Mouse (Mus musculus): Measurements from ENCODE around the gene Szt2. TPM values are rescaled to one million over a fixed set of nuclear protein-coding genes. Genes with fewer than 3 reads are reported as not detected.
A peak's percentile ranks its signal among the peaks of the same experiment; 100 is the strongest.

Gene Szt2
- polyA plus RNA-seq, 1 experiment from 2014 or later = 4.8 TPM

DNA sequence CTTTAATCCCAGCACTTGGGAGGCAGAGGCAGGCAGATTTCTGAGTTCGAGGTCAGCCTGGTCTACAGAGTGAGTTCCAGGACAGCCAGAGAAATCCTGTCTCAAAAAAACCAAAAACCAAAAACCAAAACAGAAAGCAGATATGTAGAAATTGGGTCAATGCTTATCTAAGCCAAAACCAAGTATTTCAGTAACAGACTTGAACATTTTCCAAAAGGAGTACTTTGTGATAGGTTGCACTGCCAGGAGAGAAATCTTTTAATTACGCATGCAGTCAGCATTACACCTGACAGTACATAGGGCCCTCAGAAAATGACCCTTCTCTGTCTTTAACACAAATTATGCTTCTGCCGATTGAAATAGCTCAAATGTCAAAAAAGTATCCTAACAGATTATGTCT, 7.7 kb downstream of the Szt2 start:
- H3K4me1 ChIP-seq = peaks cover 25% of the 10 kb centered on the region
- H3K36me3 ChIP-seq = peaks cover 85% of the 10 kb centered on the region
- no peak overlapping the region for H3K27ac ChIP-seq
- no peaks in the 10 kb centered on the region for H3K9me3 ChIP-seq (replicated peaks)
- no peak overlapping the region for H3K4me3 ChIP-seq
- 84% methylated on average over 3 of the region's 3 CpGs for WGBS (ENCODE audit: insufficient replicate concordance)
- no peak overlapping the region for H3K9ac ChIP-seq
- peak overlapping the region; percentile 15; the same call in 1 of the 2 replicates for H3K4me2 ChIP-seq
- ATAC-seq = no peak
- no peaks in the 10 kb centered on the region for H3K27me3 ChIP-seq (replicated peaks)

DNA sequence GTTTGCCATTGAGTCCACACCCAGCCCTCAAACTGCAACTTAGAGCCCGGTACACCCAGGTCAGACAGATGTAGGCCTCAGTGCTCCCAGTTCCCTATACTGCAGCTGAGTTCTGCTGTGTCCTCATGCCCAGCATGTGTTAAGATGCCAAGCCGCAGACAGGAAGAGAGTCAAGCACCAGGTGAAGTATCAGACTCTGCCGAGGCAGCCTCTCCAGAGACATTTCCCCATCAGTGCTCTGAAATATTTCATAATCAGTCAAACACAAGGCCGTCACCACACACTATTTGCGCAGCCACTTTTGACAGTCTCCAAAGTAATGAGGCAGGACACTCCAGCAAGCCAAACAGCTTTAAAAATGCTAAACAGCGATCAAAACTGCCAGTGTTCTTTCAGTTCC, 10.7 kb downstream of the Szt2 start:
- Histone ChIP-seq H3K4me1 (peaks cover 22% of the 10 kb centered on the region), H3K4me3 (no peak overlapping the region), H3K27me3 (replicated peaks) (no peaks in the 10 kb centered on the region), H3K36me3 (peaks cover 96% of the 10 kb centered on the region), H3K4me2 (no peak overlapping the region), H3K27ac (no peak overlapping the region), H3K9me3 (replicated peaks) (no peaks in the 10 kb centered on the region), H3K9ac (no peak overlapping the region)
- WGBS (ENCODE audit: insufficient replicate concordance) = 84% methylated on average over 6 of the region's 6 CpGs
- ATAC-seq = no peak

DNA sequence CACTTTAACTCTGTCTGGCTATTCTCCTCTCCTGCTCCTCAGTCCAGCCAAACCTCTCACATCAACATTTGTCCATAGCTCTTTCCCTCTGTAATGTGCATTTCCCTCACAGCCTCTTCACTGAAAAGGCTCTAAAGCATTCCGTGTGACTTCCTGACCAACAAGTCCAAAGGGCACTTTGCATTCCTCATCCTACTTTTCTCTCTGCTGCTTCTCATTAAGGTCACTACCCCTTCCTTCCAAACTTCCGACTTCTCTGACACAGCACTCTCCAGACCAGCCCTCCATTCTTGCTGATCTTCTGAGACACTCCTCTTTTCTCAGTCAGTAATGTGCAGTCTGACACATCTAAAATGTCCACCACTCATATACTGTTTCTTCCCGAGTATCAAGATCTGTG, 12.6 kb downstream of the Szt2 start:
- H3K27ac ChIP-seq = no peak overlapping the region
- H3K4me2 ChIP-seq = no peak overlapping the region
- H3K27me3 ChIP-seq (replicated peaks) = no peaks in the 10 kb centered on the region
- H3K4me1 ChIP-seq = peaks cover 2% of the 10 kb centered on the region; the same call in 1 of the 2 replicates
- H3K9ac ChIP-seq = no peak overlapping the region
- H3K4me3 ChIP-seq = no peak overlapping the region
- H3K36me3 ChIP-seq = peaks cover 96% of the 10 kb centered on the region
- no peaks in the 10 kb centered on the region for H3K9me3 ChIP-seq (replicated peaks)
- ATAC-seq = no peak
- WGBS (ENCODE audit: insufficient replicate concordance) = 69% methylated on average over 3 of the region's 3 CpGs

- Histone ChIP-seq H3K4me2 (no peak overlapping the region), H3K4me1 (no peaks in the 10 kb centered on the region), H3K36me3 (peaks cover 97% of the 10 kb centered on the region), H3K27ac (no peak overlapping the region), H3K9ac (no peak overlapping the region), H3K9me3 (replicated peaks) (no peaks in the 10 kb centered on the region), H3K27me3 (replicated peaks) (no peaks in the 10 kb centered on the region), H3K4me3 (no peak overlapping the region)
- 83% methylated on average over 4 of the region's 4 CpGs for WGBS (ENCODE audit: insufficient replicate concordance)
- ATAC-seq = no peak
Measured at GRCm38 (mm10) chr4:118395289-118395688, 13.8 kb downstream of the Szt2 start.

DNA sequence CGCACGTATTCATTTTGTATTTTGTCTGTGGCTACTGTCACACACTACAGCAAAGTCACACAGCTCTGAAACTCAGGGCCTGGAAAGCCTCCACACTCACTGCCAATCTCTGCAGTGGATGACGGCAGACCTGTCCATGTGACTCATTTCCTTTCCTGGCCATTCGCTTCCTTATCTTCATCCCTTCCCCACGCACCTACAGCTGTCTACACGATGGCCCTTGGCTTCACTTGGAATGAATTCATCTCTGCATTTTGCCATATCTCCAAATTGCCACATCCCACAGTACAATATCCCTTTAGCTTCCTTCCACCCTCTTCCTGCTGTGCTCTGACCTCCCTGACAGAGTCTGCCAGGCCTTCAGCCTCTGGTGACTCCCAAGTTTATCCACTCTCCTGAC, 14.6 kb downstream of the Szt2 start:
- no peak overlapping the region for H3K27ac ChIP-seq
- WGBS (ENCODE audit: insufficient replicate concordance) = 69% methylated on average over 6 of the region's 6 CpGs
- H3K36me3 ChIP-seq = peaks cover 97% of the 10 kb centered on the region
- H3K9ac ChIP-seq = no peak overlapping the region
- ATAC-seq = no peak
- no peak overlapping the region for H3K4me2 ChIP-seq
- H3K4me1 ChIP-seq = no peaks in the 10 kb centered on the region
- H3K27me3 ChIP-seq (replicated peaks) = no peaks in the 10 kb centered on the region
- no peaks in the 10 kb centered on the region for H3K9me3 ChIP-seq (replicated peaks)
- H3K4me3 ChIP-seq = no peak overlapping the region

DNA sequence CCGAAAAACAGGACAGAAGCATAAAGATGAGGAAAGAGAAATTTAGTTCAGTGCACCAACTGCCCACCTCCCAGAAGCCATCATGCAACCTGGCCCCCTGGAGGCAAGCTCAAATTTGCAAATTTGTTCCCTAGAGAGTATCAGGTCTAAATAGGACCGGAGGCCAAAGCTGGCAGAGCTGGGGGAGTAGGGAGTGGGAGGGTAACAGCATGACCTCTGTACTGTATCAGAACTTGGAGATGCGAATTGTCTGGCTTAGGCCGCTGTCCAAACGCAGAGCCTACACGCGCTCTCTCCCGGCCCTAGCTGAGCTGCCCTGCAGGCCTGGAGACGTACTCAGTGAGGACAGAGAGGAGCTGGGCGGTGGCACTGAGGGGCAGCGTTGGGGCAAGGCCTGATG, 18.9 kb downstream of the Szt2 start:
- H3K4me3 ChIP-seq = no peak overlapping the region

DNA sequence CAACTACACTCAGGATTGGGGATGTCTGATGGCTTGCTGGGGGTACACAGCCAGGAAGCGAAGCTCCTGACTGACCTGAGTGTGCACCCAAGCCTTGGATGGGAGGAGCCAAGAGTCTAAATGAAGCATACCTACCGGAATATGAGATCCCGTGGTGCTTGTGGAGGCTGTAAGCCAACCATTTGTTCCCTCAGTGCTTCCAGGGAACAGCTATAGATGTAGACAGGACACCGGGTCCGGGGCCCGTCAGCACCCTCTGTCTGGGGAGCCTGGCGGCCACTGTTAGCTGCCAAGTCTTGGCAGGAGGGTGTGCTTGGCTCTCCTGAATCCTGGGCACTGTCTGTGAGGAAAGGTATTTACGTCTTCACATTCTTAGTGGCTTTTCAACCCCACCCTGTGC, 21.8 kb downstream of the Szt2 start:
- ATAC-seq = no peak
- no peak overlapping the region for H3K4me2 ChIP-seq
- H3K36me3 ChIP-seq = peaks cover 100% of the 10 kb centered on the region
- no peaks in the 10 kb centered on the region for H3K4me1 ChIP-seq
- H3K27ac ChIP-seq = no peak overlapping the region
- H3K27me3 ChIP-seq (replicated peaks) = no peaks in the 10 kb centered on the region
- H3K4me3 ChIP-seq = no peak overlapping the region
- WGBS (ENCODE audit: insufficient replicate concordance) = 89% methylated on average over 8 of the region's 8 CpGs
- no peaks in the 10 kb centered on the region for H3K9me3 ChIP-seq (replicated peaks)
- H3K9ac ChIP-seq = no peak overlapping the region

More for the DNA sequence above, 18.9 kb downstream of the Szt2 start:
- 88% methylated on average over 11 of the region's 11 CpGs for WGBS (ENCODE audit: insufficient replicate concordance)
- Histone ChIP-seq H3K4me2 (no peak overlapping the region), H3K9me3 (replicated peaks) (no peaks in the 10 kb centered on the region), H3K36me3 (peaks cover 99% of the 10 kb centered on the region), H3K27ac (no peak overlapping the region), H3K4me1 (no peaks in the 10 kb centered on the region), H3K9ac (no peak overlapping the region), H3K27me3 (replicated peaks) (no peaks in the 10 kb centered on the region)
- no peak for ATAC-seq

- WGBS (ENCODE audit: insufficient replicate concordance) = 85% methylated on average over 7 of the region's 7 CpGs
- no peak overlapping the region for H3K4me3 ChIP-seq
Measured at GRCm38 (mm10) chr4:118383271-118383670, 25.8 kb downstream of the Szt2 start.

GRCm38 (mm10) chr4:118375999-118376398, 33.1 kb downstream of the Szt2 start:
- Histone ChIP-seq H3K27me3 (replicated peaks) (no peaks in the 10 kb centered on the region), H3K36me3 (peaks cover 97% of the 10 kb centered on the region), H3K4me1 (no peaks in the 10 kb centered on the region), H3K9ac (no peak overlapping the region), H3K9me3 (replicated peaks) (no peaks in the 10 kb centered on the region), H3K4me2 (no peak overlapping the region), H3K4me3 (no peak overlapping the region), H3K27ac (no peak overlapping the region)
- WGBS (ENCODE audit: insufficient replicate concordance) = 85% methylated on average over 6 of the region's 6 CpGs
- ATAC-seq = no peak

More at GRCm38 (mm10) chr4:118383271-118383670, 25.8 kb downstream of the Szt2 start:
- Histone ChIP-seq H3K9ac (no peak overlapping the region), H3K36me3 (peaks cover 98% of the 10 kb centered on the region), H3K4me1 (no peaks in the 10 kb centered on the region), H3K27me3 (replicated peaks) (no peaks in the 10 kb centered on the region), H3K4me2 (no peak overlapping the region), H3K27ac (no peak overlapping the region), H3K9me3 (replicated peaks) (no peaks in the 10 kb centered on the region)
- ATAC-seq = no peak

GRCm38 (mm10) chr4:118371822-118372221, 37.3 kb downstream of the Szt2 start:
- H3K4me1 ChIP-seq = no peaks in the 10 kb centered on the region
- no peaks in the 10 kb centered on the region for H3K27me3 ChIP-seq (replicated peaks)
- H3K4me2 ChIP-seq = no peak overlapping the region
- H3K27ac ChIP-seq = no peak overlapping the region
- 91% methylated on average over 13 of the region's 13 CpGs for WGBS (ENCODE audit: insufficient replicate concordance)
- H3K4me3 ChIP-seq = no peak overlapping the region
- no peaks in the 10 kb centered on the region for H3K9me3 ChIP-seq (replicated peaks)
- no peak for ATAC-seq
- peaks cover 91% of the 10 kb centered on the region for H3K36me3 ChIP-seq
- H3K9ac ChIP-seq = no peak overlapping the region

DNA sequence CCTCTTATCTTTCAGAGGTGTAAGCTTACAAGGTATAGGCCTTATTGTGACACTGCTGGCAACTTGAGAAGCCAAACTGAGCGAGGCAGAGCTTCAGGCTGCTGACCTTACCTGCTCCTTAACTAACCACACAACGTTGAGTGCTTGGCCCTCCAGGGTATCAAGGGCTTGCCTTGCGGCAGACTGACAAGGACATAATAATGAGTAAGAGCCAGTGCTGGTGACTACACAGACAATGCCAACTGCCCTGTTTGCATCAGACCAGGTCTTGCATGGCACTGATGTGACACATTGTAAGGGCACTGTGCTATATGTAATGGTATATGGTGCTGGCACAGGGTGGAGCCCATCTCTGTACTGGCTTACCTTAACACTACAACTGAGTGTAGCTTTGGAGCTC, 40.5 kb downstream of the Szt2 start:
- no peak for ATAC-seq
- Histone ChIP-seq H3K27me3 (replicated peaks) (no peaks in the 10 kb centered on the region), H3K4me1 (no peaks in the 10 kb centered on the region), H3K36me3 (peaks cover 87% of the 10 kb centered on the region), H3K9me3 (replicated peaks) (no peaks in the 10 kb centered on the region), H3K27ac (no peak overlapping the region), H3K4me2 (no peak overlapping the region), H3K9ac (no peak overlapping the region), H3K4me3 (no peak overlapping the region)
- 80% methylated on average over 3 of the region's 3 CpGs for WGBS (ENCODE audit: insufficient replicate concordance)

- no peak overlapping the region for H3K4me2 ChIP-seq
- H3K9ac ChIP-seq = no peak overlapping the region
- H3K9me3 ChIP-seq (replicated peaks) = no peaks in the 10 kb centered on the region
- H3K36me3 ChIP-seq = peaks cover 87% of the 10 kb centered on the region
- no peak overlapping the region for H3K27ac ChIP-seq
- no peak overlapping the region for H3K4me3 ChIP-seq
- WGBS (ENCODE audit: insufficient replicate concordance) = 74% methylated on average over 12 of the region's 12 CpGs
- H3K4me1 ChIP-seq = no peaks in the 10 kb centered on the region
- no peak for ATAC-seq
- H3K27me3 ChIP-seq (replicated peaks) = no peaks in the 10 kb centered on the region
Measured at GRCm38 (mm10) chr4:118367551-118367950, 41.5 kb downstream of the Szt2 start.

DNA sequence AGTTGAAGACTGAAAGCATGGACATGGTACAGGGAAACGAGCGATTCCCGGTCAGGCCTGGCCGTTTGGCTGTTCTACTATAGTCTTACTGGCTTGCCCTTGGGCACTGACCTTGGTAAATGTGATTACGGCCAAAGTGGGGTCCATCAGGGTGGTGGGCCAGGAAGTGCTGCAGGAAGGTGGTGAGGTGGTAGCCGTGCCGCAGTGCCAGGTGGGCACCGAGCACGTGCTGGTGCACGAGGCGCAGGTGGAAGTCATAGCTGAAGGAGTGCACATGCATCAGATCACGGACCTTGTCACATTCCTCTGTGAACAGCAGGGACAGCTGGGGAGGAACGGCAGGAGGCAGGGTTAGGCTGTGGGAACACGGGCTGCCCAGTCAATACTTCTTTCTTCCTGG, 43.1 kb downstream of the Szt2 start:
- H3K27ac ChIP-seq = no peak overlapping the region
- H3K9me3 ChIP-seq (replicated peaks) = no peaks in the 10 kb centered on the region
- H3K4me3 ChIP-seq = no peak overlapping the region
- ATAC-seq = no peak
- peaks cover 86% of the 10 kb centered on the region for H3K36me3 ChIP-seq
- peaks cover 5% of the 10 kb centered on the region for H3K4me1 ChIP-seq
- H3K27me3 ChIP-seq (replicated peaks) = no peaks in the 10 kb centered on the region
- no peak overlapping the region for H3K9ac ChIP-seq
- 86% methylated on average over 14 of the region's 14 CpGs for WGBS (ENCODE audit: insufficient replicate concordance)
- H3K4me2 ChIP-seq = no peak overlapping the region
